Comparison of ENCODE assay signal across 8 mouse cellular contexts in the genomic region with DNA sequence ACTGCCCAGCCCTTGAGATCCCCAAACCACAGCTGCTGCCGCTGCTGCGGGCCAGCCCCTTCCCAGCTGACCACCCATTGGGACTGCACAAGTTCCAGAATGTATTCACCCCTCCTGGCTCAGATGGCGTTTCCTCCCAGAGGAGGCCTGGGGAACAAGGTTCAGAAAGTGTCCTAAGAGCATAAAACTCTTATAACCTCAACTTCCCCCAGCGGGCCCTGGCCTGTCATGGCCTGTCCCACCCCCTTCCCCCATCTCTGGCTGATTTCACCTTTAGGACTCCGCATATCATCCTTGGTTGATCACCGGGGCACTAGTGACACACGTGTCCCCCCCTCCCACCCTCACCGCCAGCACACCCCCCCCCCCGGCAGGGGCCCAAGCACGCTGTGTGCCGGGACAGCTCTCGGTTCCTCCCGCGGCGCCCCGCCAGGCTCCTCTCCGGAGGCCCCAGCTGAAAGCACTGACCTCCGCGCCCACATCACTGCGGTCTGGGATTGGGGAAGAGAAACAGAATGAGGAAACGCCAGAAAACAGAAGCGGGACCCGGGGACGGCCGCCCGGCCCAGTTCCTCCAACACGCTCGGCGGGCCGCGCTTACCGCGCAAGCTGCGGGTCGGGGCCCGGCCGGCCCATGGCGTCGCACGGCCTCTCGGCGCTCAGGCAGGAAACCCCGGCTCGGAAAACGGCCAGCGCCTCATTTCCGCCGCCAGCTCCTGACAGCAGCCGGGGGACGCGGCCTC. TPM values are rescaled to one million over a fixed set of nuclear protein-coding genes. Genes with fewer than 3 reads are reported as not detected.
DNase-seq lines count a peak whose midpoint lies in the region; ATAC-seq lines count a peak whose summit lies in the region.

No protein-coding gene starts in this region.

- H3K27me3 ChIP-seq in heart, embryonic 13.5 days (replicated peaks): no peaks in the 10 kb centered on the region
- 0 out of 2 replicates have a peak, but pooled peaks cover 11% of the 10 kb centered on the region for H3K27me3 ChIP-seq in limb, embryonic 11.5 days (ENCODE audit: control insufficient read depth, insufficient read depth, low read length)
- H3K27me3 ChIP-seq in midbrain, embryonic 12.5 days: peaks cover 56% of the 10 kb centered on the region

- peak; percentile 19; the same call in 1 of the 2 replicates for ATAC-seq in common myeloid progenitor, adult 5-6 weeks (replicated peaks; ENCODE audit: low read depth, poor library complexity, severe bottlenecking)
- ATAC-seq in heart, embryonic 13.5 days (ENCODE audit: extremely low read depth, insufficient number of reproducible peaks, low FRiP score, low TSS enrichment): no peak
- no peak; the same call in 1 of the 2 replicates for ATAC-seq in limb, embryonic 11.5 days (ENCODE audit: insufficient number of reproducible peaks, low FRiP score, low TSS enrichment, low read depth)
- ATAC-seq in midbrain, embryonic 12.5 days (ENCODE audit: low FRiP score, low read depth): 0 out of 2 replicates have a peak, but pooled peaks have one; percentile 24

- WGBS in heart, embryonic 13.5 days: under 1% methylated on average over 50 of the region's 51 CpGs
- under 1% methylated on average over 44 of the region's 51 CpGs for WGBS in limb, embryonic 11.5 days
- under 1% methylated on average over 47 of the region's 51 CpGs for WGBS in midbrain, embryonic 12.5 days

- H3K9ac ChIP-seq in heart, embryonic 13.5 days: peak overlapping the region; percentile 93
- H3K9ac ChIP-seq in limb, embryonic 11.5 days (ENCODE audit: low read length): peak overlapping the region; percentile 64
- peak overlapping the region; percentile 75 for H3K9ac ChIP-seq in midbrain, embryonic 12.5 days (replicated peaks)

- peak overlapping the region; percentile 90 for H3K4me3 ChIP-seq in heart, embryonic 13.5 days
- peak overlapping the region; percentile 74 for H3K4me3 ChIP-seq in limb, embryonic 11.5 days (ENCODE audit: low read depth, low read length)
- H3K4me3 ChIP-seq in midbrain, embryonic 12.5 days: peak overlapping the region; percentile 54

- no peaks in the 10 kb centered on the region for H3K36me3 ChIP-seq in heart, embryonic 13.5 days
- no peaks in the 10 kb centered on the region for H3K36me3 ChIP-seq in limb, embryonic 11.5 days (ENCODE audit: control insufficient read depth, insufficient read depth, low read length)
- no peaks in the 10 kb centered on the region for H3K36me3 ChIP-seq in midbrain, embryonic 12.5 days

- no peaks in the 10 kb centered on the region for H3K9me3 ChIP-seq in heart, embryonic 13.5 days
- H3K9me3 ChIP-seq in limb, embryonic 11.5 days (ENCODE audit: control insufficient read depth, low read length): no peaks in the 10 kb centered on the region
- H3K9me3 ChIP-seq in midbrain, embryonic 12.5 days: no peaks in the 10 kb centered on the region

- peaks cover 69% of the 10 kb centered on the region for H3K4me1 ChIP-seq in heart, embryonic 13.5 days
- H3K4me1 ChIP-seq in limb, embryonic 11.5 days (ENCODE audit: control insufficient read depth, insufficient read depth, low read length): peaks cover 32% of the 10 kb centered on the region
- H3K4me1 ChIP-seq in midbrain, embryonic 12.5 days: peaks cover 48% of the 10 kb centered on the region

- peak; percentile 33 for DNase-seq in retina, embryonic 14.5 days (ENCODE audit: low spot score)
- DNase-seq in retina, postnatal 1 day: no peak
- peak; percentile 51 for DNase-seq in limb, embryonic 11.5 days (ENCODE audit: low spot score)
- DNase-seq in thymus, postnatal 10 days (ENCODE audit: low spot score in 2 of 2): peak; percentile 60 to 61
- DNase-seq in layer of hippocampus, adult 18-20 months (ENCODE audit: low spot score in 2 of 2): no peak

- H3K4me2 ChIP-seq in heart, embryonic 13.5 days: peak overlapping the region; percentile 98
- H3K4me2 ChIP-seq in limb, embryonic 11.5 days (ENCODE audit: low read depth, severe bottlenecking): peak overlapping the region; percentile 97
- peak overlapping the region; percentile 79 for H3K4me2 ChIP-seq in midbrain, embryonic 12.5 days (replicated peaks)

- H3K27ac ChIP-seq in heart, embryonic 13.5 days (replicated peaks): peak overlapping the region; percentile 91
- no peak overlapping the region; the same call in 1 of the 2 replicates for H3K27ac ChIP-seq in limb, embryonic 11.5 days (replicated peaks; ENCODE audit: low read depth, low read length)
- no peak overlapping the region for H3K27ac ChIP-seq in midbrain, embryonic 12.5 days (replicated peaks)

RNA-seq across cellular contexts. Expression of a gene that starts 1.3 kb away (rescaled TPM):
- 16.0 and 18.2 TPM in 2 replicates for total RNA-seq in common myeloid progenitor, adult 5-6 weeks (2017)
- 13.3 and 14.7 TPM in 2 replicates for polyA plus RNA-seq in heart, embryonic 13.5 days (2015; fragmentation: Nextera tagmentation; extraction: Ambion mirVana)
- 10.2 and 11.0 TPM in 2 replicates for polyA plus RNA-seq in limb, embryonic 11.5 days (2014; fragmentation: Nextera tagmentation; extraction: Ambion mirVana)
- polyA plus RNA-seq in midbrain, embryonic 12.5 days (2016; fragmentation: Nextera tagmentation; extraction: Ambion mirVana): 8.8 and 9.0 TPM in 2 replicates
- total RNA-seq in layer of hippocampus, adult 18-20 months (2021): 10 to 100 TPM; 21.3 to 23.4 TPM

RNA-seq across cellular contexts. Expression of a gene that starts 12.7 kb away (rescaled TPM):
- 1.6 and 2.6 TPM in 2 replicates for total RNA-seq in common myeloid progenitor, adult 5-6 weeks (2017)
- polyA plus RNA-seq in heart, embryonic 13.5 days (2015; fragmentation: Nextera tagmentation; extraction: Ambion mirVana): 14.9 and 17.2 TPM in 2 replicates
- polyA plus RNA-seq in limb, embryonic 11.5 days (2014; fragmentation: Nextera tagmentation; extraction: Ambion mirVana): 35.3 and 36.8 TPM in 2 replicates
- polyA plus RNA-seq in midbrain, embryonic 12.5 days (2016; fragmentation: Nextera tagmentation; extraction: Ambion mirVana): 53.0 and 53.5 TPM in 2 replicates
- 10 to 100 TPM in 1 of 2 experiments, 1 to 10 TPM in 1; 7.5 to 11.7 TPM for total RNA-seq in layer of hippocampus, adult 18-20 months (2021)

Comparison
In these comparisons a context has a peak if more than half of its experiments do, and no peak if none do; other contexts are left out.
1. DNase-seq: peak in retina, embryonic 14.5 days (single experiment), limb, embryonic 11.5 days (single experiment) and thymus, postnatal 10 days (2 of 2); none in retina, postnatal 1 day (single experiment) and layer of hippocampus, adult 18-20 months (0 of 2).
2. ATAC-seq: peak in common myeloid progenitor, adult 5-6 weeks (single experiment) and midbrain, embryonic 12.5 days (single experiment); none in heart, embryonic 13.5 days (single experiment) and limb, embryonic 11.5 days (single experiment).
3. Peak in every context shown above with its lines, with median percentiles within 50 percentile points of each other: H3K4me2 ChIP-seq, H3K4me3 ChIP-seq and H3K9ac ChIP-seq.